Mouse (Mus musculus) megakaryocyte, embryonic 14.5 days (primary cell): Measurements from ENCODE around the gene Tnc.

ENCODE experiments used
- FLI1 ChIP-seq: IDR thresholded peaks from 2 replicates; pipeline ENCODE4 v1.6.1; 2012; ENCODE audit warnings: low read length, inconsistent platforms, mixed read lengths
- GATA1 ChIP-seq: IDR thresholded peaks from 3 replicates; pipeline ENCODE4 v1.6.1; 2012; ENCODE audit warnings: mixed read lengths, low read length, inconsistent platforms, borderline replicate concordance

GRCm38 (mm10) chr4:64046831-64047493 lies at the start of gene Tnc:
- no peak for TF ChIP-seq GATA1
- TF ChIP-seq FLI1: no peak
